Mouse (Mus musculus) monocyte, adult 59 days (primary cell): ENCODE measurements around the gene Tbx6. TPM values are rescaled to one million over a fixed set of nuclear protein-coding genes. Genes with fewer than 3 reads are reported as not detected.

Experiments used
- total RNA-seq, 2 experiments: library from RNA; stranded (reverse); gene quantifications; one replicate each; pipeline ENCODE4 v1.2.4; 2023

Gene Tbx6
- total RNA-seq = 1 to 10 TPM; 6.9 to 8.2 TPM

GRCm38 (mm10) chr7:126780971-126781635, at the start of gene Tbx6:
TSS of gene Tbx6 (plus strand) at chr7:126781483.

GRCm38 (mm10) chr7:126759050-126759671, 22.1 kb upstream of the Tbx6 start, which contains the start of gene Mapk3:
TSS of gene Mapk3 (plus strand) at chr7:126759601.

GRCm38 (mm10) chr7:126766201-126766600, 15.1 kb upstream of the Tbx6 start, which contains the start of gene Gdpd3:
TSS of gene Gdpd3 (plus strand) at chr7:126766334.

DNA sequence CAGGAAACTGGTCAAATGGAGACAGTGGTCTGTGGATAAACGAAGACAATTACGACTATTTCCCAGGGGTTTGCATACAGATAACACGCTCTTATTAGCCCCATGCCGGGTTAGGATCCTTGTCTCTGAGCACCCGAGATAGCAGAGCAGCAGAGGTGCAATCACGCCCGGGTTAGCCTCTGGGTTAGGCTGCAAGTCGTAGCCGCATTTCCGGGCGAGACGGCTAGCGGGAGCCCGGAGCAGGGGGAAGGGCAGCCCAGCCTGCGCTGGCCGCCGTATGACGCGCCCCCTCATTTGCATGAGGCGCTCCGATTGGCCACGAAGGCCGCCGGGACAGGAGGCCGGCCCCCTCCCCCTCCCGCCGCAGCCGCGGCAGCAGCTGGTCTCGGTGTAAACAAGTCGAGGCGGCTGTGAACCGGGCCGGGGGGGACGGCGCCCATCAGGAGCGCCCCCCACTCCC, 4.7 kb upstream of the Tbx6 start, which contains the start of gene Ypel3:
Gene Ypel3, plus strand, starts transcription at position 358 of the 460 bp plus-strand sequence.

DNA sequence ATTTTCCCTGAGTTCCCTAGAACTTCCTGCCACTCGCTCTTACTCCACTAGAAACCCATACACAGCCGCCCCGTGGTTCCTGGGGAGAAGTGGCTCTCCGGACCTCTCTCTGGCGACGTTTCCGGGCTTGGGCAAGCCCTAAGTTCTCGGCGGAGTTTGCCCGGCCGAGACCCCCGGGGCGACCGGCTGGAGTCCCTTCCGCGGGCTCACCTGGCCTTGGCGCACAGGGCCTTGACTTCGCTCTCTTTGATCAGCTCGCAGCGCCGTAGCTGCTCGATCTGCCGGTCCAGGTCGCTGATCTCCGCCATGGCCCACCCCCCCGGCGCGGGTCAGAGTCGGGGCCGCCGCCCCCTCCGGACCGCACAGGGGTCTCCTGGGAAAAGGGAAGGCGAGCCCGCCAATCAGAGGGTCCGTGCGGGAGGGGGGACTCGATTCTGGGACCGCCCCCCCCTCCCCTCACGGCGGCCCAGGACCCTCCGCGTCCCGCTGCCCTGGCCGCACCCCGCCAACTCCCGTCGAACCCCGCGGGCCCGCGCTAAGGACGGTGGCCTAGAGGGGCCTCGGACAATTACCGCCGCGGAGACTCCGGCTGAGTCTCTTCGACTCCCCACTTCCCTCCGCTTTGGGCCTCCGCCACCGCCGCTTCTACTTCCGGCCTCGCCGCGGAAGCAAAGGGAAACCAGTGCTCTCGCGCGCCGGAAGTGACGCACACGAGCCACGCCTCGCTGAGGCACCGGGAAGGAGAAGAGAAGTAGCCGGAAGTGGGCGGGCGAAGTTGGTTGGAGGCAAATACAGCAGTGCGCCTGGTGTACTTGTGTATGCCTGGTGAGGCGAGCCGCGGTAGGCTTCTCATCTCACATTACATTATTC, 10.8 kb downstream of the Tbx6 start, which contains the start of gene Ppp4c:
Gene Ppp4c, minus strand, starts transcription at position 646 of the 870 bp plus-strand sequence.

DNA sequence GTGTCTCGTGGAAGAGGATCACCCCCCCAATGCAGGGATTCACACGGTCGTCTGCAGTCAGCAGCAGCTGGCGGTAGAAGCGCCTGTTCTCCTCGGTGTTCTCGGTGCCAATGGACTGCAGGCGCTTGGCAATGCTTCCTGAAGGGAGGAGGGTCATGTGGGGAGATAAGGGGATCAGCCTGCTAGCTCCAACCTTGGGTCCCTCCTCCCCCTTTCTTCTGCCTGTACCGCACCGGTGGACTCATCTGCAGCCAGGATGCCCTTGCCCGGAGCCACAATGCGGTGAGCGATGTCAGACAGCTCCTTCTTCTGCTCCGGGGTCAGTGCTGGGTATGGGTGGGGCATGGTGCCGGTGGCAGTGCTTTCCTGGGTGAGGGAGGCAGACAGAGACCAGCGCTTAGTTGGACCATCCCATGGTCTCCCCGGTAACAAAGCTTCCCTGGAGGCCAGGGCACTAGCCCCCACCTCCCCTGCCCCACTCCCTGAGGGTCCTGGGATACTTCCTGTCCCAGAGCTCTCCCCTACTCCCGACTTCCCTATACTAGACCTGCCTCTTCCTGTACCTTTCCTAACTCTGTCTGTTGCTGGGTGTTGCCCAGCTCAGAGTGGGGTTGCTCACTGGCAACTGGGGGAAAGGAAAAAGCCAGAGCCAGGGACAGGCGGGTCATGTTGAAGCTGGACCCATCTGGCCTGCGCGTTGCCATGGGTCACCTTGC, 16.3 kb downstream of the Tbx6 start, which contains the start of gene Fam57b:
Gene Fam57b, plus strand, starts transcription at position 258 of the 716 bp plus-strand sequence.

DNA sequence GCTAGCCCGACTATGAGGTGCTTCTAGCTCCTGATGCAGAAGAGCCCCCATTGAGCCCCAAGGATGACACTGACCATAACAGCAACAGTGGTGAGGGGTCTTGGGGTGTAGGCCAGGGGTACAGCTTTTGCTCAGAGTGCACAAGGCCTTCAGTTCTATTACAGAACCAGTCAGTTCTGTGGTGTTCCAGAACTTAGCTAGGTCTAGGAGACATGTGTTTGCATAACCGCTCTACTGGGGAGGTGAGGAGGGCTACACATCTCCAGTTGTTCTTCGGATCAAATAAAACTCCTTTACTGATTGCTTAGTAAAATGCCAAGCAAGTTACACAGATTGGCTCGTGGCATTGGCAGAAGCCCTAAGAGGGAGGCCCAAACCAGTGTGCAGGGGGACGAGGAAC, 50.3 kb downstream of the Tbx6 start, which contains the start of gene 4930451I11Rik:
Gene 4930451I11Rik, minus strand, starts transcription at position 101 of the 400 bp plus-strand sequence.

Other genes starting within 250 kb of the Tbx6 start
- 100 to 1,000 TPM; 123 to 127 TPM for gene Eif3c, start 215.1 kb upstream of the Tbx6 start, total RNA-seq
- 100 to 1,000 TPM; 108 to 125 TPM for gene Apobr, start 196.5 kb upstream of the Tbx6 start, total RNA-seq
- 100 to 1,000 TPM; 241 to 250 TPM for gene Cln3, start 195.7 kb upstream of the Tbx6 start, total RNA-seq
- 10 to 100 TPM; 10.8 to 13.3 TPM for gene Il27, start 186.5 kb upstream of the Tbx6 start, total RNA-seq
- 10 to 100 TPM; 83.7 to 95.7 TPM for gene Nupr1, start 150.6 kb upstream of the Tbx6 start, total RNA-seq
- 10 to 100 TPM; 31.8 to 41.5 TPM for gene Sgf29, start 132.2 kb upstream of the Tbx6 start, total RNA-seq
- 1 to 10 TPM; 5.7 to 6.0 TPM for gene Sult1a1, start 105.1 kb upstream of the Tbx6 start, total RNA-seq
- gene Bola2, start 86.1 kb upstream of the Tbx6 start, total RNA-seq = 100 to 1,000 TPM; 104 to 129 TPM
- 10 to 100 TPM; 12.0 to 12.3 TPM for gene Slx1b, start 85.7 kb upstream of the Tbx6 start, total RNA-seq
- gene Coro1a, start 73.7 kb upstream of the Tbx6 start, total RNA-seq = 1,000 to 10,000 TPM; 1,489 to 1,521 TPM
- gene Mapk3, start 21.9 kb upstream of the Tbx6 start, total RNA-seq = 100 to 1,000 TPM; 148 to 156 TPM
- gene Gdpd3, start 15.1 kb upstream of the Tbx6 start, total RNA-seq = 10 to 100 TPM; 22.0 to 22.2 TPM
- gene Ypel3, start 4.5 kb upstream of the Tbx6 start, total RNA-seq = 100 to 1,000 TPM; 256 to 258 TPM
- 100 to 1,000 TPM; 218 to 242 TPM for gene Ppp4c, start 11.0 kb downstream of the Tbx6 start, total RNA-seq
- gene Fam57b, start 16.2 kb downstream of the Tbx6 start, total RNA-seq = not detected
- not detected for gene 4930451I11Rik, start 50.2 kb downstream of the Tbx6 start, total RNA-seq
- not detected for gene Doc2a, start 65.9 kb downstream of the Tbx6 start, total RNA-seq
- 10 to 100 TPM in 1 of 2 experiments, 1 to 10 TPM in 1; 5.0 to 14.0 TPM for gene Hirip3, start 80.5 kb downstream of the Tbx6 start, total RNA-seq
- gene Ino80e, start 80.9 kb downstream of the Tbx6 start, total RNA-seq = 10 to 100 TPM; 52.2 to 66.3 TPM
- gene Taok2, start 103.2 kb downstream of the Tbx6 start, total RNA-seq = 10 to 100 TPM; 71.6 to 71.9 TPM
- gene Tmem219, start 141.4 kb downstream of the Tbx6 start, total RNA-seq = 10 to 100 TPM; 63.5 to 71.0 TPM
- 10 to 100 TPM; 31.5 to 32.7 TPM for gene Kctd13, start 147.4 kb downstream of the Tbx6 start, total RNA-seq
- gene Asphd1, start 168.1 kb downstream of the Tbx6 start, total RNA-seq = not detected
- gene Sez6l2, start 169.1 kb downstream of the Tbx6 start, total RNA-seq = 1 to 10 TPM; 2.2 to 4.1 TPM
- gene Cdipt, start 194.4 kb downstream of the Tbx6 start, total RNA-seq = 10 to 100 TPM; 84.1 to 92.1 TPM
- 1 to 10 TPM; 3.5 to 3.7 TPM for gene Cdiptos, start 194.6 kb downstream of the Tbx6 start, total RNA-seq
- gene Mvp, start 233.1 kb downstream of the Tbx6 start, total RNA-seq = 100 to 1,000 TPM; 116 to 123 TPM
- 1 to 10 TPM in 1 of 2 experiments, not detected in 1; 9.0 TPM for gene Pagr1b, start 235.0 kb downstream of the Tbx6 start, total RNA-seq
- 10 to 100 TPM in 1 of 2 experiments, 1 to 10 TPM in 1; 2.2 to 14.5 TPM for gene Pagr1a, start 235.9 kb downstream of the Tbx6 start, total RNA-seq
- 10 to 100 TPM; 29.0 to 34.8 TPM for gene Gm42742, start 239.6 kb downstream of the Tbx6 start, total RNA-seq
- gene Prrt2, start 239.7 kb downstream of the Tbx6 start, total RNA-seq = 1 to 10 TPM; 1.3 TPM
- 100 to 1,000 TPM; 166 to 172 TPM for gene Maz, start 245.6 kb downstream of the Tbx6 start, total RNA-seq